Mouse (Mus musculus) spleen, adult 2 months (tissue): ENCODE data around the gene Cpxm1. TPM values are rescaled to one million over a fixed set of nuclear protein-coding genes. Genes with fewer than 3 reads are reported as not detected.
"Not testable (repeated sequence)": the region's sequence is repeated elsewhere in the genome, so short reads cannot be mapped to it uniquely, and the experiment has no call there.

Experiments
- DNase-seq, 2 experiments: peaks; one replicate each; pipeline versions ENCODE4 v3.0.0 to v3.0.0-alpha.2; 2012 to 2021; ENCODE audit warnings: low spot score in 2 of 2, low read depth in 1 of 2
- H3K27ac ChIP-seq: fragments of 200-500 bp; 2 replicates; pipeline ENCODE4 v1.5.1; 2012; ENCODE audit warnings: low read length, inconsistent platforms; ENCODE audit not compliant: insufficient read depth
- H3K27me3 ChIP-seq: fragments of 200-500 bp; 2 replicates; pipeline ENCODE4 v1.6.1; 2012; ENCODE audit warnings: mild to moderate bottlenecking, moderate library complexity, low read length, inconsistent platforms; ENCODE audit not compliant: control insufficient read depth, insufficient read depth
- H3K36me3 ChIP-seq: fragments of 200-500 bp; 2 replicates; pipeline ENCODE4 v1.6.1; 2012; ENCODE audit warnings: mild to moderate bottlenecking, low read length, inconsistent platforms; ENCODE audit not compliant: control insufficient read depth, insufficient read depth
- H3K4me1 ChIP-seq: fragments of 200-500 bp; 2 replicates; pipeline ENCODE4 v1.6.1; 2011; ENCODE audit warnings: inconsistent platforms; ENCODE audit not compliant: control insufficient read depth, insufficient read depth, insufficient read length
- H3K4me3 ChIP-seq: fragments of 200-500 bp; 2 replicates; pipeline ENCODE4 v1.5.1; 2011; ENCODE audit warnings: mild to moderate bottlenecking, inconsistent platforms; ENCODE audit not compliant: insufficient read depth, insufficient read length; ENCODE audit errors: extremely low read depth
- CTCF ChIP-seq: fragments of 200-500 bp; IDR thresholded peaks from 2 replicates; pipeline ENCODE4 v1.5.1; 2011; ENCODE audit warnings: mild to moderate bottlenecking, inconsistent platforms; ENCODE audit not compliant: insufficient read depth, insufficient read length, insufficient replicate concordance; ENCODE audit errors: extremely low read depth
- POLR2A ChIP-seq: fragments of 200-500 bp; IDR thresholded peaks from 2 replicates; pipeline ENCODE4 v1.6.1; 2011; ENCODE audit warnings: low read depth, low read length, inconsistent platforms
- WGBS: fragments of 180-500 bp; shearing (Covaris S2); methylation state at CpG from one replicate; pipeline ENCODE4 v1.1.7; 2018; 5-methylcytosine and 5-hydroxymethylcytosine counted together
- polyA plus RNA-seq: library from polyadenylated mRNA; depleted of rRNA; stranded (reverse); fragments of >200 nt; gene quantifications from 2 replicates; pipeline ENCODE4 v1.2.3, GENCODE M21; 2012

Cpxm1 gene
- polyA plus RNA-seq, 1 experiment, result 15.6 TPM

DNA sequence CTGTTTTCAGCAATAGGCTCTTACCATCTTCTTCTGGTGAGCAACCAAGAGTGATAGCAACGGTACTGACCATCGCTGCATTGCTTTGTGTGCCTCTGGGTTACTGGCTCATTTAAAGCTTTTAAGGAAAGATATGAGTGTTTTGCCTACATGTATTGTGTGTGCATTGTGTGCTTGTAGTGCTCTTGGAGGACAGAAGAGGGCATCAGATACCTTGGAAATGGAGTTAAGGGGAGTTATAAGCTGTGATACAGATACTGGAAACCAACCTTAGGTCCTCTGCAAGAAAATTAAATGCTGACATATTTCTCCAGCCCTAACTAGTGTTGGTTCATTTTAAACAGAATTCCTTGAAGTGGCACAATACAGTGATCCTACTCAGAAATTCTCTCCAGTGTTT is 8.6 kb downstream of the Cpxm1 start:
- Histone ChIP-seq H3K36me3 (no peaks in the 10 kb centered on the region), H3K27me3 (no peaks in the 10 kb centered on the region), H3K4me1 (no peaks in the 10 kb centered on the region), H3K4me3 (no peak overlapping the region), H3K27ac (no peak overlapping the region)
- no peak for TF ChIP-seq POLR2A
- TF ChIP-seq CTCF, result no peak
- WGBS, result 88% methylated on average over 2 of the region's 2 CpGs
- no peak for DNase-seq

DNA sequence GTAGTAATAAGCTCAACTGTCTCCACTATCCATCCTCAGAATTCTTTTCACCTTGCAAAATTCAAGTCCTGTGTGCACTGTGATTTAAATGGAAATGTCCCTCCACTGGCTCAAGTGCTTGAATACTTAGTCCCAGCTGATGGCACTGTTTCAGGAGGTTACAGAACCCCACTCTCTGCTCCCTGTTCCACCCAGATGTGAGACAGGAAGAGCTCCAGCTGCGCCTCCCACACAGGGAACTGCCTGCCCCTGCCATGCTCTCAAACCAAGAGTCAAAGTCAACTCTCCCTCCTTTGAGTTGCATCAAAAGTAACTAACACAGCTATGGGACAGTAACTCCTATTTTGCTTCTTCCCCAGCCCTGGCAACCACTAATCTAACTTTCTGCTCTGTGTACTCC is 11.2 kb downstream of the Cpxm1 start:
- Histone ChIP-seq H3K4me3 (no peak overlapping the region), H3K27ac (no peak overlapping the region), H3K27me3 (no peaks in the 10 kb centered on the region), H3K36me3 (no peaks in the 10 kb centered on the region), H3K4me1 (no peaks in the 10 kb centered on the region)
- 77% methylated on average over 1 of the region's 1 CpGs for WGBS
- TF ChIP-seq CTCF, result no peak
- TF ChIP-seq POLR2A, result no peak
- no peak for DNase-seq

GRCm38 (mm10) chr2:130383895-130384294 is 13.5 kb downstream of the Cpxm1 start:
- Histone ChIP-seq H3K4me1 (no peaks in the 10 kb centered on the region), H3K27ac (no peak overlapping the region), H3K27me3 (no peaks in the 10 kb centered on the region), H3K36me3 (no peaks in the 10 kb centered on the region), H3K4me3 (no peak overlapping the region)
- no peak for DNase-seq
- no peak for TF ChIP-seq POLR2A
- no peak for TF ChIP-seq CTCF
- 70% methylated on average over 6 of the region's 6 CpGs for WGBS

- no peaks in the 10 kb centered on the region for H3K4me1 ChIP-seq
- no peaks in the 10 kb centered on the region for H3K36me3 ChIP-seq
- DNase-seq, result no peak
- H3K4me3 ChIP-seq, result no peak overlapping the region
- no peaks in the 10 kb centered on the region for H3K27me3 ChIP-seq
- no peak overlapping the region for H3K27ac ChIP-seq
- TF ChIP-seq CTCF, result no peak
- TF ChIP-seq POLR2A, result no peak
- WGBS, result 65% methylated on average over 3 of the region's 3 CpGs
These were observed 14.2 kb downstream of the Cpxm1 start for GRCm38 (mm10) chr2:130383205-130383604.

DNA sequence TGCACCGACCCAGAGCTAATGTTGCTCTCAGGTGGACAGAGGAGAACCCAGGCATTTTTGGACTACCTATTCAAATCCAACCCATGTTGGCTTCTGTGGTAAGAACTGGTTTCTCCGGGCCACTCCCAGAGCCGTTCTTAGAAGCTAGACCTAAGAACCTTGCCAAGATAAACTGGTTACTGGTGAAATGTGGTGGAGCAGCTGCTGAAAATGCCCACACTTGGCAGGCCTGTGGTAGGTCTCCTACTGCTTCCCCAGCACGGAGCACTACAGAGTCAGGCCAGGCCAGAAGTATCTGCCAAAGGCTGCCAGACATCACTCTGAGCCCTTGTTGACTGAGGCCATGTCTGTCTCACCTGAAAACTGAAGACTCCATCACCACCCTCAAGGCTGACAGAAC is 22.4 kb downstream of the Cpxm1 start:
- DNase-seq, result no peak
- TF ChIP-seq POLR2A (no peak), CTCF (no peak)
- no peak overlapping the region for H3K27ac ChIP-seq
- H3K4me3 ChIP-seq, result no peak overlapping the region
- H3K36me3 ChIP-seq, result no peaks in the 10 kb centered on the region
- 80% methylated on average over 4 of the region's 4 CpGs for WGBS
- H3K27me3 ChIP-seq, result no peaks in the 10 kb centered on the region
- no peaks in the 10 kb centered on the region for H3K4me1 ChIP-seq

DNA sequence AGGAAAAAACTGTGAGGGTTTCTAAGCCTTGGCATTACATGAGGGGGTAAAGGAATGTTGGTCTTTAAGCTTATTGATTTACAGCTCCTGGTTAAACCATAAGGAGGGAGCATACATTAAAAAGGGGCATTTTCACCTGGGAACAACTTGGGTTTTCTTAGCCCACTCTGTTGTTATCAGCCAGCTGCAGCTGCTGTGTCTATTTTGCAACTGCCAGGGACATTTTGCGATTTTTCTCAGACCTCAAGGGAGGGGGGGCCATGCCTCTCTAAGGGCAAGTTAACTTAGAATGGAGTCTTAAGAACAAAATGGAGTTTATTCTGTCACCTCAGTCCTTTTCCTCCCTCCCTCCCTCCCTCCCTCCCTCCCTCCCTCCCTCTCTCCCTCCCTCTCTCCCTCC is 24.3 kb downstream of the Cpxm1 start:
- not testable (repeated sequence) for H3K4me1 ChIP-seq, H3K27ac ChIP-seq, H3K27me3 ChIP-seq, DNase-seq, H3K4me3 ChIP-seq, H3K36me3 ChIP-seq
- WGBS, result 3% methylated on average over 1 of the region's 1 CpGs

DNA sequence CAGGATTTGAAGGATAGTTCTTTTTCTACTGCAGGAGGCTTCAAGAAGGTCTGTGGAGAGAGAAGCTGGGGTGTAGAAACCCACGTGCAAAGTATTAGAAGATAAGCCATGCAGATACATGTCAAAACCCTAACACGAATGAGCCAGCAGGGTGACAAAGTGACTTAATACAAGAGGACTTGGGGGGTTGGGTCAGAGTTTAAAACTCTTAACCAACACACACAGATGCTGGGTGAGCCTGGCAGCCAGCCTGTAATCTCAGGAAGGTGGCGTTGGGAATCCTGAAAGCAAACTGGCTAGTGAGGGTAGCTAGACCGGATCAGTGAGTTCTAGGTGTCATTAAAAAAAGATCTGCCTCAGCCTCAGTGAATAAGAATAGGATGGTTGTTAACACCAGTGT is 30.0 kb downstream of the Cpxm1 start:
- no peak for DNase-seq
- TF ChIP-seq CTCF, result no peak
- TF ChIP-seq POLR2A, result no peak
- no peaks in the 10 kb centered on the region for H3K4me1 ChIP-seq
- H3K36me3 ChIP-seq, result no peaks in the 10 kb centered on the region
- 60% methylated on average over 4 of the region's 4 CpGs for WGBS
- H3K27ac ChIP-seq, result no peak overlapping the region
- no peak overlapping the region for H3K4me3 ChIP-seq
- peaks cover 8% of the 10 kb centered on the region for H3K27me3 ChIP-seq
